Comparison of ENCODE assay signal across 17 mouse cellular contexts in the genomic region with DNA sequence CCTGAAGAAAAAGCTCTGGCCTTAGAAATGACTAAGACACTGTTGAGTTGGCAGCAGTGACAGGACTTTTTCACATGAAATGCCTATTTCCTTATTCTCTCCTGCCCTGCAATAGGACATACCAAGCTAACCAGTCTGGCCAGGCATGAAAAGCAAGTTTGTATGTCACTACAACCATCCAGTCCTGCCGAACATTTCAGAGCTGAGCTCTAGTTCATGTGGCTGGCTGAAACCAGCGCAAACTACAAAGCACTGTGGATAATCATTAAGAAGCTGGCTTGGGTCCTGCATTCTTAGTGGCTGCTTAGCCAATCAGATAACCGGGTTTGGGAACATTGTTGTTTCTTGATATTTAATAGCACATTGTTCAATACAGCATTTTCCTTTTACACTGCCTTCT. TPM values are rescaled to one million over a fixed set of nuclear protein-coding genes. Genes with fewer than 3 reads are reported as not detected.
DNase-seq lines count a peak whose midpoint lies in the region; ATAC-seq lines count a peak whose summit lies in the region.
"Had no signal": no experiment of that assay in that cellular context is flagged by ENCODE, and none has a peak within 500 bp of the region (broad histone marks: within the 10 kb centered on the region; RNA-seq: fewer than 3 reads in every experiment).

No protein-coding gene starts in this region.

- 0 out of 2 replicates have a peak, but pooled peaks cover 2% of the 10 kb centered on the region for H3K27me3 ChIP-seq in embryonic facial prominence, embryonic 14.5 days (replicated peaks; ENCODE audit: control insufficient read depth, insufficient read depth, low read length)
- H3K27me3 ChIP-seq in embryonic facial prominence, embryonic 10.5 days (replicated peaks; ENCODE audit: low read depth, poor library complexity, severe bottlenecking) = no peaks in the 10 kb centered on the region; the same call in 1 of the 2 replicates
- H3K27me3 ChIP-seq in midbrain, embryonic 14.5 days (ENCODE audit: control insufficient read depth, insufficient read depth, low read length) = no peaks in the 10 kb centered on the region
- 0 out of 2 replicates have a peak, but pooled peaks cover 5% of the 10 kb centered on the region for H3K27me3 ChIP-seq in midbrain, embryonic 13.5 days
- H3K27me3 ChIP-seq: limb, embryonic 15.5 days; lung, embryonic 15.5 days had no signal

- peak; percentile 77 for DNase-seq in embryonic facial prominence, embryonic 14.5 days (ENCODE audit: low spot score)
- DNase-seq in embryonic facial prominence, embryonic 10.5 days (ENCODE audit: low spot score) = no peak
- DNase-seq in midbrain, embryonic 14.5 days = peak; percentile 37
- peak; percentile 82 for DNase-seq in kidney, adult 9 months
- DNase-seq in kidney, postnatal 4 days = peak; percentile 37 to 56
- DNase-seq: adrenal gland, postnatal 25 days; cerebellum, postnatal 10 days; embryo, embryonic 11 days; gastrocnemius, postnatal 25 days; heart, postnatal 10 days had no signal

- H3K4me3 ChIP-seq in embryonic facial prominence, embryonic 14.5 days (ENCODE audit: low read depth, low read length) = no peak overlapping the region
- H3K4me3 ChIP-seq in embryonic facial prominence, embryonic 10.5 days = no peak overlapping the region
- no peak overlapping the region for H3K4me3 ChIP-seq in midbrain, embryonic 14.5 days (replicated peaks; ENCODE audit: low read depth, low read length)
- no peak overlapping the region for H3K4me3 ChIP-seq in midbrain, embryonic 13.5 days (replicated peaks)
- H3K4me3 ChIP-seq: erythroblast, embryonic 14.5 days; limb, embryonic 15.5 days; lung, embryonic 15.5 days had no signal

- 0 out of 2 replicates have a peak, but pooled peaks cover 3% of the 10 kb centered on the region for H3K4me1 ChIP-seq in embryonic facial prominence, embryonic 14.5 days (ENCODE audit: control insufficient read depth, insufficient read depth, low read length)
- H3K4me1 ChIP-seq in embryonic facial prominence, embryonic 10.5 days = peaks cover 5% of the 10 kb centered on the region
- H3K4me1 ChIP-seq in midbrain, embryonic 14.5 days (ENCODE audit: control insufficient read depth, insufficient read depth, low read length) = no peaks in the 10 kb centered on the region; the same call in 1 of the 2 replicates
- H3K4me1 ChIP-seq in midbrain, embryonic 13.5 days (replicated peaks) = peaks cover 4% of the 10 kb centered on the region

- H3K4me2 ChIP-seq in embryonic facial prominence, embryonic 14.5 days (ENCODE audit: low read depth, low read length) = no peak overlapping the region
- no peak overlapping the region for H3K4me2 ChIP-seq in midbrain, embryonic 14.5 days (ENCODE audit: low read length)
- no peak overlapping the region for H3K4me2 ChIP-seq in midbrain, embryonic 13.5 days (replicated peaks)

- no peaks in the 10 kb centered on the region for H3K36me3 ChIP-seq in embryonic facial prominence, embryonic 14.5 days (ENCODE audit: control insufficient read depth, insufficient read depth, low read length)
- no peaks in the 10 kb centered on the region for H3K36me3 ChIP-seq in embryonic facial prominence, embryonic 10.5 days (replicated peaks)
- H3K36me3 ChIP-seq in midbrain, embryonic 14.5 days (ENCODE audit: control insufficient read depth, insufficient read depth, low read length) = no peaks in the 10 kb centered on the region
- no peaks in the 10 kb centered on the region for H3K36me3 ChIP-seq in midbrain, embryonic 13.5 days
- H3K36me3 ChIP-seq: limb, embryonic 15.5 days; lung, embryonic 15.5 days had no signal

- 53% methylated on average over 3 of the region's 3 CpGs for WGBS in embryonic facial prominence, embryonic 14.5 days
- 85% methylated on average over 3 of the region's 3 CpGs for WGBS in embryonic facial prominence, embryonic 10.5 days
- 60% methylated on average over 3 of the region's 3 CpGs for WGBS in midbrain, embryonic 14.5 days
- 62% methylated on average over 3 of the region's 3 CpGs for WGBS in midbrain, embryonic 13.5 days

- no peaks in the 10 kb centered on the region for H3K9me3 ChIP-seq in embryonic facial prominence, embryonic 14.5 days (ENCODE audit: control insufficient read depth, low read length)
- H3K9me3 ChIP-seq in embryonic facial prominence, embryonic 10.5 days = no peaks in the 10 kb centered on the region
- no peaks in the 10 kb centered on the region for H3K9me3 ChIP-seq in midbrain, embryonic 14.5 days (ENCODE audit: control insufficient read depth, low read length)
- H3K9me3 ChIP-seq in midbrain, embryonic 13.5 days = no peaks in the 10 kb centered on the region
- H3K9me3 ChIP-seq: limb, embryonic 15.5 days; lung, embryonic 15.5 days had no signal

- H3K9ac ChIP-seq in embryonic facial prominence, embryonic 14.5 days (ENCODE audit: low read depth, low read length) = no peak overlapping the region
- H3K9ac ChIP-seq in midbrain, embryonic 14.5 days (replicated peaks; ENCODE audit: low read length) = no peak overlapping the region
- no peak overlapping the region for H3K9ac ChIP-seq in midbrain, embryonic 13.5 days (replicated peaks)
- H3K9ac ChIP-seq: limb, embryonic 15.5 days; lung, embryonic 15.5 days had no signal

- ATAC-seq in embryonic facial prominence, embryonic 14.5 days (ENCODE audit: low read depth) = peak; percentile 69; the same call in 1 of the 2 replicates
- no peak for ATAC-seq in midbrain, embryonic 14.5 days (ENCODE audit: low FRiP score, low TSS enrichment)
- ATAC-seq in midbrain, embryonic 13.5 days = no peak
- no peak for ATAC-seq in erythroid progenitor cell, adult 5-6 weeks (replicated peaks; ENCODE audit: low FRiP score, poor library complexity, severe bottlenecking)
- ATAC-seq in activated CD4-positive, CD25-positive, alpha-beta regulatory T cell, adult 4 months = no peak

- H3K27ac ChIP-seq in embryonic facial prominence, embryonic 14.5 days (replicated peaks; ENCODE audit: low read depth, low read length) = no peak overlapping the region
- H3K27ac ChIP-seq in embryonic facial prominence, embryonic 10.5 days (replicated peaks) = no peak overlapping the region
- no peak overlapping the region for H3K27ac ChIP-seq in midbrain, embryonic 14.5 days (replicated peaks; ENCODE audit: low read depth, low read length)
- no peak overlapping the region for H3K27ac ChIP-seq in midbrain, embryonic 13.5 days
- H3K27ac ChIP-seq: limb, embryonic 15.5 days; lung, embryonic 15.5 days had no signal

RNA-seq across cellular contexts. Expression of gene Barx2, which starts 13.5 kb away (rescaled TPM):
- polyA plus RNA-seq in embryonic facial prominence, embryonic 14.5 days (2014; fragmentation: Nextera tagmentation; extraction: Ambion mirVana) = 4.3 and 5.5 TPM in 2 replicates
- polyA plus RNA-seq in embryonic facial prominence, embryonic 10.5 days (2016; fragmentation: Nextera tagmentation; extraction: Ambion mirVana) = 0.60 and 0.72 TPM in 2 replicates
- polyA plus RNA-seq in midbrain, embryonic 14.5 days (2014; fragmentation: Nextera tagmentation; extraction: Ambion mirVana) = 0.11 and 0.28 TPM in 2 replicates
- 0.13 TPM in 1 of 2 replicates, not detected in the other for polyA plus RNA-seq in midbrain, embryonic 13.5 days (2015; fragmentation: Nextera tagmentation; extraction: Ambion mirVana)
- not detected in 2 replicates for total RNA-seq in erythroid progenitor cell, adult 5-6 weeks (2015; ENCODE audit: low replicate concordance)
- total RNA-seq in erythroid progenitor cell, adult 5-6 weeks (2017; ENCODE audit: low replicate concordance) = not detected in 2 replicates
- polyA plus RNA-seq in activated CD4-positive, CD25-positive, alpha-beta regulatory T cell, adult 4 months (2017; shearing (Covaris generic)) = under 1 TPM in 1 of 2 experiments, not detected in 1; 0.22 TPM
- total RNA-seq: adrenal gland, postnatal 25 days; heart, postnatal 10 days had no signal
- polyA plus RNA-seq: erythroblast, embryonic 14.5 days; neural tube, embryonic 14.5 days had no signal
